Mouse (Mus musculus) lung, embryonic 15.5 days (tissue): Measurements from ENCODE around the gene Kcnip4. TPM values are rescaled to one million over a fixed set of nuclear protein-coding genes. Genes with fewer than 3 reads are reported as not detected.

Experiments used
- ATAC-seq: fragments of 200-750 bp; cut with Nextera tagmentation; 2 replicates; pipeline ENCODE4 v1.8.0; 2017; ENCODE audit warnings: moderate number of reproducible peaks, borderline replicate concordance; ENCODE audit not compliant: low FRiP score, low TSS enrichment; ENCODE audit errors: extremely low read depth
- H3K27ac ChIP-seq: fragments of 300-500 bp; sonication (generic); 2 replicates; pipeline ENCODE4 v1.5.1; 2015; ENCODE audit warnings: moderate library complexity, mild to moderate bottlenecking, inconsistent platforms
- H3K27me3 ChIP-seq: fragments of 300-500 bp; sonication (generic); 2 replicates; pipeline ENCODE4 v1.6.1; 2015; ENCODE audit warnings: inconsistent platforms
- H3K36me3 ChIP-seq: fragments of 300-500 bp; sonication (generic); 2 replicates; pipeline ENCODE4 v1.6.1; 2015; ENCODE audit warnings: inconsistent platforms
- H3K4me1 ChIP-seq: fragments of 300-500 bp; sonication (generic); 2 replicates; pipeline ENCODE4 v1.6.1; 2015; ENCODE audit warnings: inconsistent platforms
- H3K4me2 ChIP-seq: fragments of 300-500 bp; sonication (generic); 2 replicates; pipeline ENCODE4 v1.6.1; 2015; ENCODE audit warnings: inconsistent platforms, mild to moderate bottlenecking, moderate library complexity
- H3K4me3 ChIP-seq: fragments of 300-500 bp; sonication (generic); 2 replicates; pipeline ENCODE4 v1.5.1; 2015; ENCODE audit warnings: mild to moderate bottlenecking, inconsistent platforms
- H3K9ac ChIP-seq: fragments of 300-500 bp; sonication (generic); 2 replicates; pipeline ENCODE4 v1.6.1; 2015; ENCODE audit warnings: inconsistent platforms
- H3K9me3 ChIP-seq: fragments of 300-500 bp; sonication (generic); 2 replicates; pipeline ENCODE4 v1.6.1; 2016; ENCODE audit warnings: inconsistent platforms
- WGBS: fragments of 180-500 bp; shearing (Covaris S2); methylation state at CpG from one replicate; pipeline ENCODE4 v1.1.7; 2015; 5-methylcytosine and 5-hydroxymethylcytosine counted together
- polyA plus RNA-seq: library from polyadenylated mRNA; unstranded; fragments of >200 nt; fragmentation: Nextera tagmentation; extraction: Ambion mirVana; gene quantifications from 2 replicates; pipeline ENCODE4 v1.2.1, GENCODE M21; 2015

The Kcnip4 gene
- polyA plus RNA-seq, 1 experiment from 2014 or later = 0.75 TPM

- H3K4me2 ChIP-seq = no peak overlapping the region
- ATAC-seq = no peak
- 77% methylated on average over 1 of the region's 1 CpGs for WGBS
- H3K4me1 ChIP-seq = no peaks in the 10 kb centered on the region
- no peaks in the 10 kb centered on the region for H3K36me3 ChIP-seq
- no peaks in the 10 kb centered on the region for H3K9me3 ChIP-seq
- H3K27ac ChIP-seq = no peak overlapping the region
- no peak overlapping the region for H3K9ac ChIP-seq
- no peak overlapping the region for H3K4me3 ChIP-seq
- H3K27me3 ChIP-seq = no peaks in the 10 kb centered on the region
These were observed 1102.8 kb downstream of the Kcnip4 start for GRCm38 (mm10) chr5:48421957-48422356.

GRCm38 (mm10) chr5:48419741-48420140 is 1105.0 kb downstream of the Kcnip4 start:
- WGBS = 77% methylated on average over 2 of the region's 2 CpGs
- Histone ChIP-seq H3K9ac (no peak overlapping the region), H3K4me2 (no peak overlapping the region), H3K27ac (no peak overlapping the region), H3K36me3 (no peaks in the 10 kb centered on the region), H3K4me1 (no peaks in the 10 kb centered on the region), H3K9me3 (no peaks in the 10 kb centered on the region), H3K4me3 (no peak overlapping the region), H3K27me3 (no peaks in the 10 kb centered on the region)
- no peak for ATAC-seq

- Histone ChIP-seq H3K27ac (no peak overlapping the region), H3K36me3 (no peaks in the 10 kb centered on the region), H3K9me3 (no peaks in the 10 kb centered on the region), H3K4me1 (no peaks in the 10 kb centered on the region), H3K4me3 (no peak overlapping the region), H3K27me3 (no peaks in the 10 kb centered on the region), H3K9ac (no peak overlapping the region), H3K4me2 (no peak overlapping the region)
- ATAC-seq = no peak
- WGBS = 94% methylated on average over 4 of the region's 4 CpGs
These were observed 1112.4 kb downstream of the Kcnip4 start for GRCm38 (mm10) chr5:48412261-48412660.

- no peak for ATAC-seq
- no peak overlapping the region for H3K4me2 ChIP-seq
- no peaks in the 10 kb centered on the region for H3K27me3 ChIP-seq
These were observed 1113.2 kb downstream of the Kcnip4 start for GRCm38 (mm10) chr5:48411462-48411861.

GRCm38 (mm10) chr5:48410348-48410747 is 1114.4 kb downstream of the Kcnip4 start:
- H3K36me3 ChIP-seq = no peaks in the 10 kb centered on the region
- no peak overlapping the region for H3K4me3 ChIP-seq
- H3K9me3 ChIP-seq = no peaks in the 10 kb centered on the region
- H3K4me1 ChIP-seq = no peaks in the 10 kb centered on the region
- no peak overlapping the region for H3K27ac ChIP-seq
- no peaks in the 10 kb centered on the region for H3K27me3 ChIP-seq
- peak; percentile 31; the same call in 1 of the 2 replicates for ATAC-seq
- WGBS = 62% methylated on average over 5 of the region's 5 CpGs
- H3K4me2 ChIP-seq = no peak overlapping the region
- no peak overlapping the region for H3K9ac ChIP-seq

More at GRCm38 (mm10) chr5:48411462-48411861, 1113.2 kb downstream of the Kcnip4 start:
- H3K4me3 ChIP-seq = no peak overlapping the region
- 81% methylated on average over 4 of the region's 4 CpGs for WGBS
- no peaks in the 10 kb centered on the region for H3K4me1 ChIP-seq
- H3K9me3 ChIP-seq = no peaks in the 10 kb centered on the region
- no peak overlapping the region for H3K27ac ChIP-seq
- no peak overlapping the region for H3K9ac ChIP-seq
- no peaks in the 10 kb centered on the region for H3K36me3 ChIP-seq

GRCm38 (mm10) chr5:48408276-48408675 is 1116.4 kb downstream of the Kcnip4 start:
- no peaks in the 10 kb centered on the region for H3K4me1 ChIP-seq
- H3K27me3 ChIP-seq = no peaks in the 10 kb centered on the region
- 33% methylated on average over 4 of the region's 4 CpGs for WGBS
- ATAC-seq = no peak
- H3K27ac ChIP-seq = no peak overlapping the region
- 0 out of 2 replicates have a peak, but pooled peaks cover 3% of the 10 kb centered on the region for H3K36me3 ChIP-seq
- H3K9ac ChIP-seq = no peak overlapping the region
- no peaks in the 10 kb centered on the region for H3K9me3 ChIP-seq
- H3K4me3 ChIP-seq = no peak overlapping the region
- H3K4me2 ChIP-seq = no peak overlapping the region

- no peak for ATAC-seq
- H3K27ac ChIP-seq = no peak overlapping the region
- H3K9ac ChIP-seq = no peak overlapping the region
- H3K4me3 ChIP-seq = no peak overlapping the region
- H3K9me3 ChIP-seq = no peaks in the 10 kb centered on the region
- 0 out of 2 replicates have a peak, but pooled peaks cover 3% of the 10 kb centered on the region for H3K36me3 ChIP-seq
- WGBS = 44% methylated on average over 3 of the region's 3 CpGs
- H3K4me2 ChIP-seq = no peak overlapping the region
- H3K4me1 ChIP-seq = no peaks in the 10 kb centered on the region
- H3K27me3 ChIP-seq = no peaks in the 10 kb centered on the region
These were observed 1122.2 kb downstream of the Kcnip4 start for GRCm38 (mm10) chr5:48402497-48402896.

- Histone ChIP-seq H3K9me3 (no peaks in the 10 kb centered on the region), H3K27me3 (no peaks in the 10 kb centered on the region), H3K4me1 (peaks cover 4% of the 10 kb centered on the region; the same call in 1 of the 2 replicates), H3K4me3 (peak overlapping the region; percentile 100), H3K27ac (peak overlapping the region; percentile 71; the same call in 1 of the 2 replicates), H3K9ac (peak overlapping the region; percentile 81), H3K4me2 (peak overlapping the region; percentile 84), H3K36me3 (peaks cover 12% of the 10 kb centered on the region)
- WGBS = 0% methylated on average over 44 of the region's 44 CpGs
- peak; percentile 100 for ATAC-seq
These were observed 1152.6 kb downstream of the Kcnip4 start for GRCm38 (mm10) chr5:48371890-48372766.

GRCm38 (mm10) chr5:48349309-48349708 is 1175.4 kb downstream of the Kcnip4 start:
- H3K27ac ChIP-seq = no peak overlapping the region
- ATAC-seq = no peak
- no peaks in the 10 kb centered on the region for H3K9me3 ChIP-seq
- 89% methylated on average over 1 of the region's 1 CpGs for WGBS
- no peak overlapping the region for H3K4me3 ChIP-seq
- H3K27me3 ChIP-seq = no peaks in the 10 kb centered on the region
- H3K4me2 ChIP-seq = no peak overlapping the region
- H3K36me3 ChIP-seq = no peaks in the 10 kb centered on the region
- peaks cover 4% of the 10 kb centered on the region; the same call in 1 of the 2 replicates for H3K4me1 ChIP-seq
- H3K9ac ChIP-seq = no peak overlapping the region

GRCm38 (mm10) chr5:48345983-48346648 is 1178.6 kb downstream of the Kcnip4 start:
- Histone ChIP-seq H3K4me2 (no peak overlapping the region), H3K27me3 (no peaks in the 10 kb centered on the region), H3K9me3 (no peaks in the 10 kb centered on the region), H3K36me3 (no peaks in the 10 kb centered on the region), H3K4me1 (peaks cover 4% of the 10 kb centered on the region; the same call in 1 of the 2 replicates), H3K9ac (no peak overlapping the region), H3K4me3 (no peak overlapping the region), H3K27ac (no peak overlapping the region)
- ATAC-seq = no peak
- WGBS = 86% methylated on average over 2 of the region's 2 CpGs

- ATAC-seq = peak; percentile 52; the same call in 1 of the 2 replicates
- no peak overlapping the region for H3K9ac ChIP-seq
- no peaks in the 10 kb centered on the region for H3K27me3 ChIP-seq
- 22% methylated on average over 5 of the region's 5 CpGs for WGBS
- H3K27ac ChIP-seq = peak overlapping the region; percentile 59; the same call in 1 of the 2 replicates
- H3K4me3 ChIP-seq = no peak overlapping the region
- H3K4me2 ChIP-seq = no peak overlapping the region
- H3K4me1 ChIP-seq = peaks cover 4% of the 10 kb centered on the region; the same call in 1 of the 2 replicates
- H3K9me3 ChIP-seq = no peaks in the 10 kb centered on the region
- no peaks in the 10 kb centered on the region for H3K36me3 ChIP-seq
These were observed 1179.4 kb downstream of the Kcnip4 start for GRCm38 (mm10) chr5:48345095-48345982.
